Mouse (Mus musculus): ENCODE measurements around the gene Rasl10a.

Rasl10a gene

GRCm38 (mm10) chr11:5057856-5058641 lies at the start of gene Rasl10a:
Gene Rasl10a (plus strand): TSS chr11:5058128.
- DNase-seq (ENCODE audit: low spot score in 2 of 2), result peak; percentile 36 to 66

GRCm38 (mm10) chr11:5008867-5009266 lies 49.1 kb upstream of the Rasl10a start:
- no peak for DNase-seq (ENCODE audit: low spot score in 2 of 2)

- peak; percentile 45 to 50 for DNase-seq (ENCODE audit: low spot score in 2 of 2)
Observed at GRCm38 (mm10) chr11:5009354-5010074, 48.4 kb upstream of the Rasl10a start.

GRCm38 (mm10) chr11:5010205-5010604 lies 47.7 kb upstream of the Rasl10a start:
- DNase-seq (ENCODE audit: low spot score in 2 of 2), result no peak

- no peak for DNase-seq (ENCODE audit: low spot score in 2 of 2)
Observed at GRCm38 (mm10) chr11:5011480-5011879, 46.4 kb upstream of the Rasl10a start.

- no peak for DNase-seq (ENCODE audit: low spot score in 2 of 2)
Observed at GRCm38 (mm10) chr11:5012213-5012715, 45.7 kb upstream of the Rasl10a start.

GRCm38 (mm10) chr11:5015720-5016119 lies 42.2 kb upstream of the Rasl10a start:
- DNase-seq (ENCODE audit: low spot score in 2 of 2), result peak in 1 of 2 experiments; percentile 64

GRCm38 (mm10) chr11:5016286-5016685 lies 41.6 kb upstream of the Rasl10a start:
- DNase-seq (ENCODE audit: low spot score in 2 of 2), result no peak

GRCm38 (mm10) chr11:5017506-5017905 lies 40.4 kb upstream of the Rasl10a start:
- DNase-seq (ENCODE audit: low spot score in 2 of 2), result peak in 1 of 2 experiments; percentile 40

- DNase-seq (ENCODE audit: low spot score in 2 of 2), result no peak
Observed at GRCm38 (mm10) chr11:5025108-5025507, 32.8 kb upstream of the Rasl10a start.

- no peak for DNase-seq (ENCODE audit: low spot score in 2 of 2)
Observed at GRCm38 (mm10) chr11:5028228-5028627, 29.7 kb upstream of the Rasl10a start.

- no peak for DNase-seq (ENCODE audit: low spot score in 2 of 2)
Observed at GRCm38 (mm10) chr11:5032706-5033105, 25.2 kb upstream of the Rasl10a start.

GRCm38 (mm10) chr11:5033136-5033535 lies 24.8 kb upstream of the Rasl10a start:
- DNase-seq (ENCODE audit: low spot score in 2 of 2), result no peak

GRCm38 (mm10) chr11:5035421-5035820 lies 22.5 kb upstream of the Rasl10a start:
- DNase-seq (ENCODE audit: low spot score in 2 of 2), result no peak

- DNase-seq (ENCODE audit: low spot score in 2 of 2), result no peak
Observed at GRCm38 (mm10) chr11:5037146-5037854, 20.6 kb upstream of the Rasl10a start.

GRCm38 (mm10) chr11:5040585-5040984 lies 17.3 kb upstream of the Rasl10a start:
- no peak for DNase-seq (ENCODE audit: low spot score in 2 of 2)

- DNase-seq (ENCODE audit: low spot score in 2 of 2), result no peak
Observed at GRCm38 (mm10) chr11:5041144-5041780, 16.7 kb upstream of the Rasl10a start.

- DNase-seq (ENCODE audit: low spot score in 2 of 2), result no peak
Observed at GRCm38 (mm10) chr11:5042645-5043381, 15.1 kb upstream of the Rasl10a start.

- DNase-seq (ENCODE audit: low spot score in 2 of 2), result no peak
Observed at GRCm38 (mm10) chr11:5046321-5046926, 11.5 kb upstream of the Rasl10a start.

- no peak for DNase-seq (ENCODE audit: low spot score in 2 of 2)
Observed at GRCm38 (mm10) chr11:5051629-5052028, 6.3 kb upstream of the Rasl10a start.
